In the genomic region with DNA sequence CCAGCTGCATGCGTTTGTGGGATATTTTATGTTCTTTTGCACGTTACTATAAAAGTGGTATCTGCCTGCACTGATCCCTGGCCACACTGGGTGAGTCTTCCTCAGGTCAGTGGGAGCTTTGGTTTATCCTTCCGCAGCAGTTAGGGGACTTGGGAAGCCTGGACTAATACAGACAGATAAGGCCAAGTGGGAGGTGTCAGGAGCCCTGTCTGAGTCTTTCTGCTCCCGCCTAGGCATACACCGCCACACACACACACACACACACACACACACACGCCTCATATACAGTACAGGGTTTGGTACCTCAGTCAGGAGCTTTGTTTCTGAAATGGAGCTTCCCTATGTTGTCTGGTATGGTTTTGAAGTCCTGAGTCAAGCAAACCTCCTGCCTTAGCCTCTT, we compare ENCODE assay signal across 12 mouse cellular contexts. TPM values are rescaled to one million over a fixed set of nuclear protein-coding genes. Genes with fewer than 3 reads are reported as not detected.
DNase-seq lines count a peak whose midpoint lies in the region; ATAC-seq lines count a peak whose summit lies in the region.
"Had no signal": no experiment of that assay in that cellular context is flagged by ENCODE, and none has a peak within 500 bp of the region (broad histone marks: within the 10 kb centered on the region; RNA-seq: fewer than 3 reads in every experiment).

No protein-coding gene starts in this region.

- H3K9me3 ChIP-seq in heart, embryonic 13.5 days: no peaks in the 10 kb centered on the region
- H3K9me3 ChIP-seq in lung, embryonic 15.5 days: no peaks in the 10 kb centered on the region
- H3K9me3 ChIP-seq in intestine, embryonic 16.5 days (ENCODE audit: control insufficient read depth, low read length): no peaks in the 10 kb centered on the region
- no peaks in the 10 kb centered on the region for H3K9me3 ChIP-seq in neural tube, embryonic 15.5 days (replicated peaks)

- intact Hi-C loops in heart, postnatal 25 days (cut with DNase I): no loop called here

- H3K36me3 ChIP-seq in heart, embryonic 13.5 days: no peaks in the 10 kb centered on the region
- no peaks in the 10 kb centered on the region for H3K36me3 ChIP-seq in lung, embryonic 15.5 days
- no peaks in the 10 kb centered on the region for H3K36me3 ChIP-seq in intestine, embryonic 16.5 days (ENCODE audit: control insufficient read depth, insufficient read depth, low read length)
- H3K36me3 ChIP-seq in neural tube, embryonic 15.5 days: no peaks in the 10 kb centered on the region

- H3K4me2 ChIP-seq in heart, embryonic 13.5 days: no peak overlapping the region
- H3K4me2 ChIP-seq in lung, embryonic 15.5 days: no peak overlapping the region
- no peak overlapping the region for H3K4me2 ChIP-seq in intestine, embryonic 16.5 days (ENCODE audit: low read depth, low read length)
- H3K4me2 ChIP-seq in neural tube, embryonic 15.5 days: no peak overlapping the region

- H3K4me1 ChIP-seq in heart, embryonic 13.5 days: peaks cover 76% of the 10 kb centered on the region
- peaks cover 75% of the 10 kb centered on the region for H3K4me1 ChIP-seq in lung, embryonic 15.5 days
- peaks cover 43% of the 10 kb centered on the region for H3K4me1 ChIP-seq in intestine, embryonic 16.5 days (ENCODE audit: control insufficient read depth, insufficient read depth, low read length)
- H3K4me1 ChIP-seq in neural tube, embryonic 15.5 days: peaks cover 51% of the 10 kb centered on the region

- peak overlapping the region; percentile 48 for H3K27ac ChIP-seq in heart, embryonic 13.5 days (replicated peaks)
- peak overlapping the region; percentile 25 for H3K27ac ChIP-seq in lung, embryonic 15.5 days
- no peak overlapping the region for H3K27ac ChIP-seq in intestine, embryonic 16.5 days (ENCODE audit: low read length)
- H3K27ac ChIP-seq in neural tube, embryonic 15.5 days (replicated peaks): 0 out of 2 replicates have a peak overlapping the region, but pooled peaks have one; percentile 6

- WGBS in heart, embryonic 13.5 days: 25% methylated on average over 6 of the region's 6 CpGs
- 47% methylated on average over 6 of the region's 6 CpGs for WGBS in lung, embryonic 15.5 days
- 38% methylated on average over 6 of the region's 6 CpGs for WGBS in intestine, embryonic 16.5 days
- 63% methylated on average over 6 of the region's 6 CpGs for WGBS in neural tube, embryonic 15.5 days

- H3K27me3 ChIP-seq in heart, embryonic 13.5 days (replicated peaks): no peaks in the 10 kb centered on the region
- H3K27me3 ChIP-seq in lung, embryonic 15.5 days: no peaks in the 10 kb centered on the region
- no peaks in the 10 kb centered on the region for H3K27me3 ChIP-seq in intestine, embryonic 16.5 days (replicated peaks; ENCODE audit: control insufficient read depth, insufficient read depth, low read length)
- no peaks in the 10 kb centered on the region for H3K27me3 ChIP-seq in neural tube, embryonic 15.5 days (replicated peaks)

- no peak overlapping the region for H3K4me3 ChIP-seq in heart, embryonic 13.5 days
- H3K4me3 ChIP-seq in lung, embryonic 15.5 days: no peak overlapping the region
- no peak overlapping the region for H3K4me3 ChIP-seq in intestine, embryonic 16.5 days (ENCODE audit: low read length)
- no peak overlapping the region for H3K4me3 ChIP-seq in neural tube, embryonic 15.5 days (replicated peaks)

- DNase-seq in heart, postnatal 25 days (ENCODE audit: low spot score): no peak
- DNase-seq in lung, postnatal 10 days: no peak
- no peak for DNase-seq in right cerebral cortex, postnatal 10 days (ENCODE audit: low spot score in 2 of 2)
- DNase-seq: B cell, adult 2 months; kidney, postnatal 14 days; thymus, postnatal 14 days had no signal

- ATAC-seq in heart, embryonic 13.5 days (ENCODE audit: extremely low read depth, insufficient number of reproducible peaks, low FRiP score, low TSS enrichment): no peak
- ATAC-seq in lung, embryonic 15.5 days (ENCODE audit: borderline replicate concordance, extremely low read depth, low FRiP score, low TSS enrichment): peak; percentile 56; the same call in 1 of the 2 replicates
- 0 out of 2 replicates have a peak, but pooled peaks have one; percentile 39 for ATAC-seq in intestine, embryonic 16.5 days
- no peak for ATAC-seq in neural tube, embryonic 15.5 days (ENCODE audit: low FRiP score)
- ATAC-seq in megakaryocyte, adult 5-6 weeks (ENCODE audit: poor library complexity, severe bottlenecking): no peak

- peak overlapping the region; percentile 34; the same call in 1 of the 2 replicates for H3K9ac ChIP-seq in heart, embryonic 13.5 days
- no peak overlapping the region for H3K9ac ChIP-seq in lung, embryonic 15.5 days
- no peak overlapping the region for H3K9ac ChIP-seq in intestine, embryonic 16.5 days (ENCODE audit: low read depth, low read length)
- peak overlapping the region; percentile 17; the same call in 1 of the 2 replicates for H3K9ac ChIP-seq in neural tube, embryonic 15.5 days (replicated peaks)

RNA-seq across cellular contexts. Expression of a gene that starts 59.9 kb away (rescaled TPM):
- 0.05 and 0.08 TPM in 2 replicates for polyA plus RNA-seq in heart, embryonic 13.5 days (2015; fragmentation: Nextera tagmentation; extraction: Ambion mirVana)
- total RNA-seq in heart, postnatal 25 days (2021): not detected
- 0.06 TPM in 1 of 2 replicates, not detected in the other for polyA plus RNA-seq in lung, embryonic 15.5 days (2015; fragmentation: Nextera tagmentation; extraction: Ambion mirVana)
- 0.93 and 1.0 TPM in 2 replicates for polyA plus RNA-seq in intestine, embryonic 16.5 days (2015; fragmentation: Nextera tagmentation; extraction: Ambion mirVana)
- polyA plus RNA-seq in neural tube, embryonic 15.5 days (2015; fragmentation: Nextera tagmentation; extraction: Ambion mirVana): 37.9 and 47.8 TPM in 2 replicates
- not detected in 2 replicates for total RNA-seq in megakaryocyte, adult 5-6 weeks (2015)
- total RNA-seq in megakaryocyte, adult 5-6 weeks (2017): not detected in 2 replicates
- polyA plus RNA-seq: spleen, adult 2 months had no signal

Comparison
In these comparisons a context has a peak if more than half of its experiments do, and no peak if none do; other contexts are left out.
1. ATAC-seq: peak in lung, embryonic 15.5 days (single experiment) and intestine, embryonic 16.5 days (single experiment); none in heart, embryonic 13.5 days (single experiment), neural tube, embryonic 15.5 days (single experiment) and megakaryocyte, adult 5-6 weeks (single experiment).
2. H3K9ac ChIP-seq: peak in heart, embryonic 13.5 days (single experiment) and neural tube, embryonic 15.5 days (single experiment); none in lung, embryonic 15.5 days (single experiment) and intestine, embryonic 16.5 days (single experiment).
3. RNA of a gene that starts 59.9 kb away (polyA plus RNA-seq): 37.9 to 47.8 TPM in neural tube, embryonic 15.5 days; 0.93 to 1.0 TPM in intestine, embryonic 16.5 days, 0.05 to 0.08 TPM in heart, embryonic 13.5 days and 0.06 TPM in lung, embryonic 15.5 days; every median in the first group is over 10 times any median in the second.